Mouse (Mus musculus): ENCODE measurements around the gene Il25. TPM values are rescaled to one million over a fixed set of nuclear protein-coding genes. Genes with fewer than 3 reads are reported as not detected.
"Not testable (repeated sequence)": the region's sequence is repeated elsewhere in the genome, so short reads cannot be mapped to it uniquely, and the experiment has no call there.

Il25 gene
- total RNA-seq, 2 experiments from 2014 or later, result not detected

DNA sequence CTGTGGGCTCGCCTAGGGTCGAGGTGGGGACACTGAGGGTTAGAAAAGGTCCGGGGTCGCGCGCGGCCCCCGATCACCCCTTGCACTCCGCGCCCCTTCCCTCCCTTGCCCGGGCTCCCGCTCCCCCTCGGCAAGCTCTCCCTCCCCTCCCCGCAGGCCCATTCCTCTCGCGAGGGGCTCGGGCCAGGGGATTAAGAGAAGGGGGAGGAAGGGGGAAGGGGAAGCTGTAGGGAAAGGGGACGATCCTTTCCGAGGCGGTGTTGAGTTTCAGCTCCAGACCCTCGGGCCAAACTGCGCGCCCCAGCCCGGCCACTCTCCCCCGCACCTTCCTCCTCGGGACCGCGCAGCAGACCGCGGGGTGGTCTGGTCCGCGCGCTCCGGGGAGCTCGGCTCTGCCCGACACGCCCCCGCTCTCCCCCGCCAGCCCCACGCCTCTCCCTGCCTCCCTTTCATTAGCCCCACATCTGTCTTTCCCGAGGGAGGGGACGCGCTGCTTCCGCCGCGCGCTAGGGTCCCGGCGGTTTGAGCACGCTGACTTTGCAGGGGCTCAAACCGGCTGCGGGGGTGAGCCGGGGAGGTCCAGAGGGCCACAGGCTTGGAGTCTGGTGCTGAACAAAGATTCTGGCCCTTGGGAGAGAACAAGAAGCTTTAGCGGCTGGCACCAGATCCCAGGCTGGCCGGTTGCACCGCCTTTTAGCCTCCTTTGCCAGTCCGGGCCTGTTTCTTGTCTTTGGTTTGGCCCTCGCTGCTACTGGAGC lies 5.9 kb upstream of the Il25 start:
- peak; percentile 61 to 68 for DNase-seq (ENCODE audit: low spot score in 2 of 2)

GRCm38 (mm10) chr14:54927296-54927695 lies 5.2 kb upstream of the Il25 start:
- DNase-seq (ENCODE audit: low spot score in 2 of 2), result no peak

DNA sequence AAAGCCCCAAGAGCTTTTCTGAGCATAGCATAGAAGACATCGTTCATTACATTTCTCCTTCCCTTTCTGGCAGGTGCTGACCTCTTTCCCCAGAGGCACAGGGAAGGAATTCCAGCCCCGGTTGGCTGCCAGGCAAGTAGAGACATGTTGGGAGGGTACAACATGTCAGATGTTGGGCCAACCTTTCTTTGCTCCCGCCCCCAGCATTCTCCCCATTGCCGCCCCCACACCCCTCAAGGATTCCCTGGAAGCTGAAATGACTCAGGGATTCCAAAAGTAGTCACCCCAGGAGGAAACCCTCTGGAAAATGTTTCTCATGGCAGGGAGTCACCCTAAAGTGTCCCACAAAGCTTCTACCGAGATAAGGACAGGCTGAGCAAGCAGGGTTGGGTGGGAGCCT lies 2.7 kb upstream of the Il25 start:
- no peak for DNase-seq (ENCODE audit: low spot score in 2 of 2)

- DNase-seq (ENCODE audit: low spot score in 2 of 2), result no peak
Measured at GRCm38 (mm10) chr14:54930431-54930830, 2.1 kb upstream of the Il25 start.

GRCm38 (mm10) chr14:54935904-54936830 lies 3.7 kb downstream of the Il25 start, which contains the start of gene Cmtm5:
Gene Cmtm5, plus strand, starts transcription at chr14:54936261.
- peak; percentile 67 to 80 for DNase-seq (ENCODE audit: low spot score in 2 of 2)

DNA sequence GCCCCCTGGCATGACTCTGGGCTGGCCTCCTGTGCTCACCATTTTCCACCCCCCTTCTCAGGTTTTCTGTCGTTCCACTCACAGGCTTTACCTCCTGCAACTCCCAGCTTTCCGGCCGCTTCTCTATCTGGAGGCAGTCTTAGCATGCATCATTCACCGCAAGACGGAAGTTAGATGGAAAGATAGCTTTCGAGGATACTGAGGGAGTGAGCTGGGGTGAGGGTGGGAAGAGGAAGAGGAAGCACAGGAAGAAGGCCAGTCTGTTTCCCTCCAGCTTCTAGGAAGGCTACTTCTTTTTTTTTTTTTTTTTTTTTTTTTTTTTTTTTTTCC lies 4.3 kb downstream of the Il25 start:
- DNase-seq (ENCODE audit: low spot score in 2 of 2), result no peak

GRCm38 (mm10) chr14:54937361-54938182 lies 5.1 kb downstream of the Il25 start:
- DNase-seq (ENCODE audit: low spot score in 2 of 2), result no peak

- no peak for DNase-seq (ENCODE audit: low spot score in 2 of 2)
Measured at GRCm38 (mm10) chr14:54938431-54939219, 6.1 kb downstream of the Il25 start.

DNA sequence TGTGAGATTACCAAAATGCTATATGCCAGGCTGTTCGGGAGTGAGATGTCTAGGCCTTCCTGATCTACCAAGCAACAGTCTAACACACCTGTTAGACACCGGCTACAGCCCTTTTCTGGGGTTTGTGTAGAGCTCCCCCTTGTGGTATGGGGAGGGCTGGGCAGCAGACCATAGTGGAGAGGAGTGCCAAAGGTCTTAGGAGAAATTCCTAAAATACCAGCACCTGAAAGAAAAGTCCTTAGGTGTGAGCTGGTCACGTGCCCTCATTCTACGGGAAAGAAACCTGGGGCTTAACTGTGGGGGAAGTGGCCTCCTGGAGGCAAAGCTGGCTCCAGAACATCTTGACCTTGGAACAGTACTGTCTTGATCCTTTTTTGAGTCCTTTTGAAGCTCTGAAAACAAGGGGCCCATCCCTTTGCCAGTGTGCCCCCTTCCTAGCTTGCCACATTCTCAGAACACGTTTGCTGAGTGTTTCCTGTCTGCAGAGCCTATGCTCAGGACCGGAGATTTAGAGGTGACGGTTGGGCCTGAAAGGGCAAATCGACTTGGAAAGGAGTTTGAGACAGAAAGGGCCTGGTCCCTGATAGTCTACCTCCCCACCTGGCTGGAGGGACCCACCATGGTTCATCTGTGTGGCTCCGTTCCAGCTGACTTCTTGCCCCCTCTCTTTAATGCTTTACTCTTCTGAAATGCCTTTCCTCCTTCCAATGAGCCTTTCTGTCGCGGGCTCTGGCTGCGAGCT lies 7.1 kb downstream of the Il25 start:
- peak; percentile 57 to 66 for DNase-seq (ENCODE audit: low spot score in 2 of 2)

GRCm38 (mm10) chr14:54940176-54940530 lies 7.7 kb downstream of the Il25 start:
- no peak for DNase-seq (ENCODE audit: low spot score in 2 of 2)

GRCm38 (mm10) chr14:54941024-54941978 lies 8.8 kb downstream of the Il25 start:
- no peak for DNase-seq (ENCODE audit: low spot score in 2 of 2)

GRCm38 (mm10) chr14:54942479-54942878 lies 10.0 kb downstream of the Il25 start:
- DNase-seq (ENCODE audit: low spot score in 2 of 2), result no peak

DNA sequence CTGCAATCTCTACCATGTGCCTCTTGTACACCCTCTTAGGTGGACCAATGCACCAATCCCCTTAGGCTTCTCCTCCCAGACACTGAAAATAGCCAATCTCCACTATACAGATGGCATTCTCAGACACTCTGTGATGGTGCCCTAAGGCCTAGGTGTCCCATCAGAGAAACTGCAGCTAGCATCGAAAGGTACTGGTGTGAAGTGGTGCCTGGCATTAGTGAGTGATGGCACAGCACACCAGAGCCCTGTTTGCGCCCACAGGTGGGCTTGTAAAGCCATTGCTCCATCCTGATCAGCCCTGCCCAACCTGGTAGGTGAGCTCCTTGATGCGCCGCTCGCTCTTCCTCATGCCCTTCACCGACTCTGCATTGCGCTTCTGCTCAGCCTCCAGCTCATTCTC lies 11.5 kb downstream of the Il25 start:
- DNase-seq (ENCODE audit: low spot score in 2 of 2), result no peak

DNA sequence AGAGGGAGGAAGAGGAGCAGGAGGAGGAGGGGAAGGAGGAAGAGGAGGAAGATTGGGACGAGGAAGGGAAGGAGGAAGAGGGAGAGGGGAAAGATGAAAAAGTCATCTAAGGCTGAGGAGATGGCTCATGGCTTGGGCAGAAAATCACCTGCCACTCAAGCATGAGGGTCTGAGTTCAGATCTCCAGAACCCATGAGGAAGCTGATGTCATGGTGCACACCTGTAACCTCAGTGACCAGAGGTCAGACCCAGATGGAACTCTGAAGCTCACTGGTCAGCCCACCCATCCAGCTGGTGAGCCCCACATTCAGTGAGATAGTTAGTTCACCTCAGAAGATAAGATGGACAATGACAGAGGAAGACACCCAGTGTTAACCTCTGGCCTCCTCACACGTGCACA lies 12.4 kb downstream of the Il25 start:
- DNase-seq (ENCODE audit: low spot score in 2 of 2), result no peak

DNA sequence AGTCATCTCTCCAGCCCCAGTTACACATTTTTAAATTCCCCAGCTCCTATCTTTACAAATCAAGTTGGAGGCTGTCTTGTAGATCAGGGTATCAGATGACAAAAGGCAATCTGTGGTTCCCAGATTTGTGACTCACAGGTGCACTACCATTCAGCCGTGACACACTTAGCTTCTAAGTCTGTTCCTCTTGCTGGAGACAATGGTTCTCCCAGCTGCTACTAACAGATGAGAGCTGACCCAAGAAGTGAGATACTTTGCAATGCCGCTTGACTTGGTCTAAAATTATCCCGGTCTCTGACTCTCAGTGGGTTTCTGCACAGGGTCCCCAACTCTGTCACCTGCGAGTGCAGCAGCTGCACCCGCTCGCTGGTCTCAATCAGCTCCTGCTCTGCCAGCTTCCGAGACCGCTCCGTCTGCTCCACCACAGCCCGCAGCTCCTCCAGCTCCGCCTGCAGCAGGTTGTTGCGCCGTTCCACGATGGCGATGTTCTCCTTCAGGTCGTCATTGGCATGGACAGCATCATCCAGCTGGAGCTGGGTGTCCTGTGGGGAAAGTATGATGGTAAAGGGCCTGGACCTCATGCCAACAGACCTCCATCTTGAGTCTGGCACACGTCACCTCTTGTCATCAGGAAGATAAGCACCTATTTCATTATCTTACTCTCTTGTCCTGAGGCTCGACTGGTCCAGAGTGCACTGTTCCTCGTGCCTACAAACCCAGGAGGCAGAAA lies 13.6 kb downstream of the Il25 start:
- no peak for DNase-seq (ENCODE audit: low spot score in 2 of 2)

DNA sequence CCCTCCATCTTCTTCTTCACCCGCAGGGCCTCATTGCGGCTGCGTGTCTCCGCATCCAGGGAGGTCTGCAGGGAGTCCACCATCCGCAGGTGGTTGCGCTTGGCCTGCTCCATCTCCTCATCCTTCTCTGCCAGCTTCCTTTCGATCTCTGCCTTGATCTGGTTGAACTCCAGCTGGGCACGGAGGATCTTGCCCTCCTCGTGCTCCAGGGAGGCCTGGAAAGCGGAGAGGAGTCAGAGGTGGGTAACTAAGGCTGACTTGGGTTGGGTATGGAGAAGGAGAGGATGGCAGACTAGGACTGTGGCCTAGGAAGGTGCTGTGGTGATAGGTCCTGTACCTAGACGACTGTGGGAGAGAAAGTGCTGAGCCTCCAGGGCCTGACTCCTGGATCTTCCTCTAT lies 14.5 kb downstream of the Il25 start:
- DNase-seq (ENCODE audit: low spot score in 2 of 2), result not testable (repeated sequence)

- no peak for DNase-seq (ENCODE audit: low spot score in 2 of 2)
Measured at GRCm38 (mm10) chr14:54948781-54949180, 16.3 kb downstream of the Il25 start.

DNA sequence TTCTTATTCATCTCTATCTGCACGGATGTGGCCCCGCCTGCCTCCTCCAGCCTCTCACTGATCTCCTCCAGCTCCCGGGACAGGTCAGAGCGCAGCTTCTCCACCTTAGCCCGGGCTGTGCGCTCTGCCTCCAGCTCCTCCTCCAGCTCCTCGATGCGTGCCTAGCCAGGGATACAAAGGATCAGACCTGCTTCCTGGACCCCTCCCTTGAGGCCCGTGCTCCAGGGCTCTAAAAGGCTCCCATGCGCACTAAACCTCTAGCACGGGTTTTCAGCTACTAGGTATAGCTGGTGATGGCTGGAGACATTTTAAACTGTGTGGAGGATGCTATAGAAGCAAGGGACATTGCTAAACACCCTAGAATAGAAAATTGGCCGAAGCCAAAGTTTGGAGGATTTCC lies 18.0 kb downstream of the Il25 start:
- DNase-seq (ENCODE audit: low spot score in 2 of 2), result no peak

All from layer of hippocampus, postnatal 10 days (tissue).